Mouse (Mus musculus) brain, embryonic 14.5 days (tissue): Measurements from ENCODE around the gene Disp2.

ENCODE experiments used
- CTCF ChIP-seq: fragments of 200-500 bp; IDR thresholded peaks from 2 replicates; pipeline ENCODE4 v1.5.1; 2012; ENCODE audit warnings: inconsistent platforms, mild to moderate bottlenecking, moderate library complexity, borderline replicate concordance; ENCODE audit not compliant: insufficient read depth, insufficient read length; ENCODE audit errors: extremely low read depth
- POLR2A ChIP-seq: fragments of 200-500 bp; IDR thresholded peaks from 2 replicates; pipeline ENCODE4 v1.6.1; 2012; ENCODE audit warnings: mild to moderate bottlenecking, inconsistent platforms, borderline replicate concordance; ENCODE audit not compliant: poor library complexity, insufficient read depth, insufficient read length, severe bottlenecking; ENCODE audit errors: extremely low read depth

DNA sequence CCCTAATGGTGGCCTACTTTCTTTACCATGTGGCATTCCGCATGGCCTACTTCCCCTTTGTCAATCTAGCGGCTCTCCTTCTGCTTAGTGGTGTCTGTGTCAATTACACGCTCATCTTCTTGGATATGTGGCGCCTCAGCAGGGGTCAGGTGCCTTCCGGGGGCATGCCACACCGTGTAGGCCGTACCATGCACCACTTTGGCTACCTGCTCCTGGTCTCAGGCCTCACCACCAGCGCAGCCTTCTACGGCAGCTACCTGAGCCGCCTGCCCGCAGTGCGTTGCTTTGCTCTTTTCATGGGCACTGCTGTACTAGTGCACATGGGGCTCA is 10.7 kb downstream of the Disp2 start:
- no peak for TF ChIP-seq POLR2A
- TF ChIP-seq CTCF = no peak
